Mouse (Mus musculus) forelimb bud, embryonic 11.5 days (tissue): ENCODE data around the gene Rassf5.
"Not testable (repeated sequence)": the region's sequence is repeated elsewhere in the genome, so short reads cannot be mapped to it uniquely, and the experiment has no call there.

Experiments
- DNase-seq: peaks from one replicate; pipeline ENCODE4 v3.0.0-alpha.2; 2012; ENCODE audit warnings: low read depth, low spot score

Gene Rassf5

GRCm38 (mm10) chr1:131181642-131182527 lies 63.2 kb downstream of the Rassf5 start:
- peak; percentile 55 for DNase-seq

DNA sequence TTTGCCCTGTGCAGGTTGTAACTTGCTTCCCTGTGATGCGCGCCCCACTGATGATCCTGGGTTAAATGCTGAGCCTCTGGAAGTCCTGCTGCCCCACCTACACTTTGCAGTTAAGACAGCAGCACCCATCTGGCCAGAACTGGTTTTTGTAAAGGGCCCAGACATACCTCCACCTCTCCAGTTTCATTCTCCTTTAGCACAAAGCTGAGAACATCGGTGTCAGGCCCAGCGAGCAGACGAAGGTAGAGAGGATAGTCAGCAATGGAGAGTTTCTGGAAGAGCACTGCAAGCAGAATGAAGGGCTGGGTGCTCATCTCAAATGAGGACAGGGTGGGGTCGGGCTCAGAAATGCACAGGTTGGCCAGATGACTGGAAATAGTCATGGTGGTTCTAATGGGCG lies 64.7 kb downstream of the Rassf5 start:
- no peak for DNase-seq

GRCm38 (mm10) chr1:131178083-131178482 lies 67.0 kb downstream of the Rassf5 start:
- DNase-seq, result no peak

GRCm38 (mm10) chr1:131177249-131177648 lies 67.8 kb downstream of the Rassf5 start:
- no peak for DNase-seq

DNA sequence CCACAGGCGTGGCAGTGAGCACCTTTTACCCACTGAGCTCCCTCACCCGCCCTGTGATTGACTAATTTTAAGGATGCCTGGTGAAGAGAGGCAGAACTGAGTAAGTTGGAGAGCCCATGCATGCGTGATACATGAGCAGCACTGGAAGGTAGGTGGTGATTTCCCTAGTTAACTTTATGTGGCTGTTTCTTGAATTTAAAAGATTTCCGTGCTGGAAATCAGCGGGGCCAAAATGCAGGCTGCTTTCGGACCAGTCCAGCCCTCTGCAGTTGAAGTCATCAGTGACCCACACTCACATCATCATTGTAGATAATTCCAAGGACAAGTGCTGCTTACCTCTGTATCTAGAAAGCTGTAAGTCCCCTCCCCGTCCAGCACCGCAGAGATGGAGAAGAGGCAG lies 69.2 kb downstream of the Rassf5 start:
- DNase-seq, result no peak

DNA sequence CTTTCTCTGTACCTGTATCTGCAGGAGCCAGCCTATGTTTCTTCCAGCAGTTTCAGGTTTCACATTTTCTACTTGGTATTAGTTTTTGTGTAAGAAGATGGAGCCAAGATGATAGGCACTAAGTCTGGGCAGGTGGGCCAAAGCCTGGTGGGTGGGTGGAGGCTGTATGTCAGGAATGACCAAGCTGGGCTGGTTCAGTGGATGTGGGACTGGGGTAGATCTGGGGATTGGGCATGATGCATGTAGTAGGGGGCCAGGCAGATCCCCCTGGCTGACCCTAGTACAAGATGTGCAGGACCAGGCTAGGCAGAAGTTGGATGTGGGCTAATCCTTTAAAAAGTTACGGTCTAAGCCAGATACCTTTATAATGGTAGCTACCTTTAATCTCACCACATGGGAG lies 69.9 kb downstream of the Rassf5 start:
- DNase-seq, result no peak

GRCm38 (mm10) chr1:131174299-131174861 lies 70.7 kb downstream of the Rassf5 start:
- no peak for DNase-seq

- no peak for DNase-seq
These were observed 71.2 kb downstream of the Rassf5 start for GRCm38 (mm10) chr1:131173809-131174208.

DNA sequence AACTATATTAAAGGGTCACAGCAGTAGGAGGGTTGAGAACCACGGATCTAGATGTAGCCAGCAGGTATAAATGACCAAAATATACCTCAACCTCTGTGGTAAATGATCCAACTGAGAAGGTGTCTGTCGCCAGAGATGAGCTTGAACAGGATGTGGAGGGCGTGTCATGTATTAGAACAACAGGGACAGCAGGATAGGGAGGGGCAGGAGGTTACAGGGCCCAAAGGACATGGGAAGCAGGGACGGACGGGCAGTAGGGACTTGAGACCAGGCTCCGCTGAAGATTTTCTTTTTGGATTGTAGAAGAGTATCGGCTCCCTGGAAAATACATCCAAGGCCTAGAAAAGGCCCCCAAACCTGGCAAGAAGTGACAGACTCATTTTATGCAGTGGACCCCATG lies 72.1 kb downstream of the Rassf5 start:
- DNase-seq, result no peak

GRCm38 (mm10) chr1:131167612-131168011 lies 77.4 kb downstream of the Rassf5 start:
- no peak for DNase-seq

DNA sequence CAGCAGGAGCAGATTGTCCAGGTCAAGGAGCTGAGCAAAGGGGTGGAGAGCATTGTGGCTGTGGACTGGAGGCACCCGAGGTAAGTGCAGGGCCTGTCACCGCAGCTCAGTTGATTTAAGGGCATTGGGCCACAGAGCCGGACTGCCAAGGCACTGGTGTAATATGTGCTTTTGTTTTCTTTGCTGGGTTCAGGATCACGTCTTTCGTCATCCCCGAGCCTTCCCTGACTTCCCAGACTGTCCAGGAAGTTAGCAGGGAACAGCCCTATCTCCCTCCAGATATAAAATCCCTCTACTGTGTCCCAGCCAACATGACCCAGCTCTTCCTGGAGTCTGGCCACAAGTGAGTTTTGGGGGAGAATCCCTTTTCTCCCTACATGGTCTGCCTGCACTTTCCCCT lies 80.6 kb downstream of the Rassf5 start:
- DNase-seq, result no peak

DNA sequence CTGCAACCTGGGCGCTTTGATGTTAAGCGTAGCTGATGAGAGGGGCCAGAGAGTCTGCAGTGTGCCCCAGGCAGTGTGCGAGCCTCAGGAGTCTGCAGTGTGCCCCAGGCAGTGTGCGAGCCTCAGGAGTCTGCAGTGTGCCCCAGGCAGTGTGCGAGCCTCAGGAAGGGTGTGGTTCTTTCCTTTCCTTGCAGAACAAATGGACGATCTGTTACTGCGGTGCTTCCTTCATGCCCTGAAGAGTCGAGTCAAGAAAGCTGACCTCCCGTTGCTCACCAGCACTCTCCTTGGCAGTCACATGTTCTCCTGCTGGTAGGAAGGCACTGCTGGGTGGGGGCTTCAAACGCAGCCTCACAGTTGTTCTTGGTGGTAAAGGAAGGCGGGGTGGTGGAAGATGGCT lies 84.0 kb downstream of the Rassf5 start:
- no peak for DNase-seq

DNA sequence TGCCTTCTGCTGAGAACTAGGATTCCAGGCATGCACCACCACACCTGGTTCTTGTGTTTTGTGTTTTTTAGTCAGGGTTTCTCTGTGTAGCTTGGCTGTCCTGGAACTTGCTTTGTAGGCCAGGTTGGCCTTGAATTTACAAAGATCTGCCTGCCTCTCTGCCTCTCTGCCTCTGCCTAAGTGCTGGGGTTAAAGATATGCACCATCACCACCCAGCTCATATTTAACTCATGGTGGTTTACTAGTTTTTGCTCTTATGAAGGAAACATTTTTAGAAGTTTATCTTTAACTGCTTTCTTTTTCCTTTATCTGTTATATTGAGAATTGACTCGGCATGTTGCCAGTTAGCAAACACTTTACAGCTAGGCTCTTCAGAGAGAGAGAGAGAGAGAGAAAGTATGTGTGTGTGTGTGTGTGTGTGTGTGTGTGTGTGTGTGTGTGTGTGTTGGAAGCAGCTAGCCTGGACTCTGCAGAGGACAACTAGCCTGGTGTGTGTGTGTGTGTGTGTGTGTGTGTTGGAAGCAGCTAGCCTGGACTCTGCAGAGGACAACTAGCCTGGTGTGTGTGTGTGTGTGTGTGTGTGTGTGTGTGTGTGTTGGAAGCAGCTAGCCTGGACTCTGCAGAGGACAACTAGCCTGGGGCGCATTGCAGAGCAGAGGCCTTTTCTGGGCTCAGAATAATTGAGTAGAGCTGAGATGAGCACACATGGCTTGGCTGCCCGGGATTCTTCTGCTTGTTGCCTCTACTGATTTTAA lies 85.3 kb downstream of the Rassf5 start:
- not testable (repeated sequence) for DNase-seq

DNA sequence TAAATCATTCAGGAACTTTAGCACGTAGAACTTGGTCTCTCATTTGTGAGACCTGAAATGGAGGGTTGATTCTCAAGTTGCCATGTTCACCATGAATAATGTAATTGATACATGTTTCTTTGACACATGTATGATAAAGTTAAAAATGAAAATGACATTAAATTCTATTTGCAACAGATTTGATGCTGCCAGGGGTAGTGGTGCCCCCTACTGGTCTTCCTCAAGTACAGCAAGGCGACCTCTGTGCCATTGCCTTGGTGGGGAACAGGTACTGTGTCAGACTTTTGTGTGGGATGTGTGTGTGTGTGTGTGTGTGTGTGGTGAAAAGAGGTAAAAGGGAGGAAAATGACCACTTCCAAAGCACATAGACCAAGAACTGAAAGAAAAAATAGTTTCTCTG lies 89.6 kb downstream of the Rassf5 start:
- peak; percentile 45 for DNase-seq

- peak; percentile 84 for DNase-seq
These were observed 91.9 kb downstream of the Rassf5 start, which contains the start of gene Eif2d for GRCm38 (mm10) chr1:131153018-131153629. Eif2d (plus strand) TSS chr1:131153181.

- DNase-seq, result no peak
These were observed 95.6 kb downstream of the Rassf5 start for GRCm38 (mm10) chr1:131149496-131149895.

GRCm38 (mm10) chr1:131146181-131146614 lies 98.9 kb downstream of the Rassf5 start:
- DNase-seq, result no peak

- not testable (repeated sequence) for DNase-seq
These were observed 99.8 kb downstream of the Rassf5 start for GRCm38 (mm10) chr1:131145222-131145621.

DNA sequence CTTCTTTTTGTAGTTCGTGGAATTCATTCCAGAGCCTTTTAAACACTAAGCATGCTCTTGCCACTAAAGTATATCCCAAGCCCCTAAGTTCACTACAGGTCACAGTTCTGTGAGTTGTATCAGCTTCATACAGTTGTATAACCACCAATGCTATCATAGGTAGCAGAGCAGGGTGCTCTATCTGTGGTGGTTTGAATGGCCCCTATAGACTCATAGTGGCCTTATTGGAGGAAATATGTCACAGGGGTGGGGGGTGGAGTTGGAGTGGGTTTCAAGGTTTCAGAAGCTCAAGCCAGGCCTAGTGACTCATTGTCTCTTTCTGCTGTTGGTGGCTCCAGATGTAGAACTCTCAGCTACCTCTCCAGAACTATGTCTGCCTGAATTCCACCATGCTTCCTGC lies 102.6 kb downstream of the Rassf5 start:
- no peak for DNase-seq

- no peak for DNase-seq
These were observed 103.6 kb downstream of the Rassf5 start for GRCm38 (mm10) chr1:131141449-131141848.

GRCm38 (mm10) chr1:131139102-131140095 lies 105.7 kb downstream of the Rassf5 start:
- peak; percentile 27 for DNase-seq
